Mouse (Mus musculus): ENCODE measurements around the gene Fam167b. TPM values are rescaled to one million over a fixed set of nuclear protein-coding genes. Genes with fewer than 3 reads are reported as not detected.
A peak's percentile ranks its signal among the peaks of the same experiment; 100 is the strongest.
"Not testable (repeated sequence)": the region's sequence is repeated elsewhere in the genome, so short reads cannot be mapped to it uniquely, and the experiment has no call there.

The Fam167b gene
- total RNA-seq, 2 experiments from 2014 or later: not detected

GRCm38 (mm10) chr4:129570028-129570427 lies 8.3 kb downstream of the Fam167b start:
- intact Hi-C loops (cut with DNase I): no loop called here
- DNase-seq (ENCODE audit: low spot score in 2 of 2): no peak

DNA sequence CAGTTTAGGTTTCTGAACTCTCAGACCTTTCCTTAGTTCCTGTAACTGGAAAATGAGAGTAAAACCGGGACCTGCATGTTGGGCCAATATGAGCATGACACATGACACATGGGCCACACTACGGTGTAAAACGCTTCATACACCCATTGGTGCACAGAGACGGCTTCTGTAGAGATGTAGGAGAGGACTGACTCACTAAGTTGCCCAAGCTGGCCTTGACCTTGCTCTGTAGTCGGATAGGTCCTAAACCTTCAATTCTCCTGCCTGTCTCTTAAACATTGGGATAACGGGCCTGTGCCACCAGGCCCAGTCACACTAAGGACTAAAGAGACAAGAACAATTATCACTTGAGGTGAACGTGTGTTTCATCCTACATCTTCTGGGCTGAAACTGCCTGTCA lies 10.0 kb downstream of the Fam167b start:
- intact Hi-C loops (cut with DNase I): no loop called here
- DNase-seq (ENCODE audit: low spot score in 2 of 2): no peak

DNA sequence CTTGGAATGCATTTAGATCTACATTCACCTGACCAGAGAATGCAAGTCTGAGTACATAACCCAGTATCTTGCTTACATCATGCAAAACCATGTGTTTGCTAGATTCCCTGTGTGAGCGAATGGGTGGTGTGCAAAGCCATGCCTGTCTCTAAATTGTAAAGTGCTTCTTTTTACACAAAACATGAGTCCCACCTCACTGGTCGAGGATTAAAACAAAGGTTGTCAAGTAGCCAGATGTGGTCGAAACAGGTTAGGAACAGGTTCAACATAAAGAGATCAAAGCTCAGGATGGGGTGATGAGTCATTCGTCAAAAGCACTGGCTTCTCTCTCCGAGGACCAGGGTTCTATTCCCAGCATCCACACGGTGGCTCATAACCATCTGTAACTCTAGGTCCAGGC lies 13.2 kb downstream of the Fam167b start:
- no peak for DNase-seq (ENCODE audit: low spot score in 2 of 2)
- intact Hi-C loops (cut with DNase I): no loop called here

- intact Hi-C loops (cut with DNase I): no loop called here
- DNase-seq (ENCODE audit: low spot score in 2 of 2): no peak
These were observed 14.6 kb downstream of the Fam167b start for GRCm38 (mm10) chr4:129563718-129564117.

DNA sequence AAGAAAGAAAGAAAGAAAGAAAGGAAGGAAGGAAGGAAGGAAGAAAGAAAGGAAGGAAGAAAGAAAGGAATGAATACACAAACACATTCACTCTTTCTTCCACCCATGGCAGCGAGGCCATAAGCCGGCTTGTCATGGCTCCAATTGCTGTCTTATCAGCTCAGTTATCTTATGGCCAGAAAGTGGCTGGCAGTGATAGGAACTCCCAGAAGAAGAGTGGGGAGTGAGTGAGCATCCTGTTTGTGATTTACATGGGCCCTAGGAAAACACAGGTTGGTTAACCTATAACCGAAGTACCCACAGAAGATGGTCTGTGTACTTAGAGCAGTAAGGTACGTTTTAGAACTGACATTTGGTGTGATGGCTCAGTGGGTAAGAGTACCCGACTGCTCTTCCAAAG lies 17.2 kb downstream of the Fam167b start:
- DNase-seq (ENCODE audit: low spot score in 2 of 2): no peak
- intact Hi-C loops (cut with DNase I): no loop called here

GRCm38 (mm10) chr4:129558321-129558955 lies 19.9 kb downstream of the Fam167b start:
- DNase-seq (ENCODE audit: low spot score in 2 of 2): no peak
- intact Hi-C loops (cut with DNase I): no loop called here

GRCm38 (mm10) chr4:129557256-129557808 lies 21.0 kb downstream of the Fam167b start:
- intact Hi-C loops (cut with DNase I): no loop called here
- DNase-seq (ENCODE audit: low spot score in 2 of 2): no peak

GRCm38 (mm10) chr4:129556532-129557223 lies 21.7 kb downstream of the Fam167b start:
- intact Hi-C loops (cut with DNase I): no loop called here
- peak; percentile 57 to 70 for DNase-seq (ENCODE audit: low spot score in 2 of 2)

GRCm38 (mm10) chr4:129555862-129556531 lies 22.4 kb downstream of the Fam167b start:
- intact Hi-C loops (cut with DNase I): no loop called here
- DNase-seq (ENCODE audit: low spot score in 2 of 2): no peak

GRCm38 (mm10) chr4:129555421-129555861 lies 22.9 kb downstream of the Fam167b start:
- intact Hi-C loops (cut with DNase I): no loop called here
- peak in 1 of 2 experiments; percentile 34 for DNase-seq (ENCODE audit: low spot score in 2 of 2)

DNA sequence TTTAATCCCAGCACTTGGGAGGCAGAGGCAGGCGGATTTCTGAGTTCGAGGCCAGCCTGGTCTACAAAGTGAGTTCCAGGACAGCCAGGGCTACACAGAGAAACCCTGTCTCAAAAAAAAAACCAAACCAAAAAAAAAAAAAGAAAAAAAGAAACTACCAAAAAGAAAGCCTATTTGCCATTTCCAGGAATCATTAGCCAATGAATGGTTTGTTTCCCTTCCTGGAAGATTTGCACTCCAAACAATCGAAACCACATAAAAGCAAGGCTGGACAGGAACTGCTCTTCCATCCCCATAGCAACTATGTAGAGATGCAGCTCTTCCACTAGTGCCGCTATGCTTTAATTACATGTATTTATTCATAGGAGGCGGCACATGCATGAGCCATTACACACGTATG lies 23.8 kb downstream of the Fam167b start:
- intact Hi-C loops (cut with DNase I): loop anchor here (5.0 kb wide), 1 partner anchor 33 kb away; no protein-coding TSS in a partner anchor
- not testable (repeated sequence) for DNase-seq (ENCODE audit: low spot score in 2 of 2)

DNA sequence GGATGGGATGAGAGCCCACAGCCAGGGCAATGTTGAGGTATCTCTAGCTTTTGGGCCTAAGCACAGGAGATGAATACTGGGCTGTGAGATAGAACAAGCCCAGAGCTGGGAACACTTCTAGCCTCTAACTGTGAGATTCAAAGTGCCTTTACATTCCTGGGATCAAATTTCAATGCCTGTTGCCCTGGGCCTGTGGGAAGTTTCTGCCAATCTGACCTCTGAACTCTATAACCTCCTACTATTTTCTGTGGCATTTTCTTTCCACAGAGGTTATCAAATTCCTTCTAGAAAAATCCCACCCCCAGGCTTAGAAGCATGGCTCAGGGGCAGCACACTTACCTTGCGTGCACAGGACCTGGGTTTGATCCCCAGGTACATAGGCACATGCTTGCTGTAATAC lies 28.1 kb downstream of the Fam167b start:
- intact Hi-C loops (cut with DNase I): loop anchor here (5.0 kb wide), 1 partner anchor 37 kb away; no protein-coding TSS in a partner anchor
- no peak for DNase-seq (ENCODE audit: low spot score in 2 of 2)

DNA sequence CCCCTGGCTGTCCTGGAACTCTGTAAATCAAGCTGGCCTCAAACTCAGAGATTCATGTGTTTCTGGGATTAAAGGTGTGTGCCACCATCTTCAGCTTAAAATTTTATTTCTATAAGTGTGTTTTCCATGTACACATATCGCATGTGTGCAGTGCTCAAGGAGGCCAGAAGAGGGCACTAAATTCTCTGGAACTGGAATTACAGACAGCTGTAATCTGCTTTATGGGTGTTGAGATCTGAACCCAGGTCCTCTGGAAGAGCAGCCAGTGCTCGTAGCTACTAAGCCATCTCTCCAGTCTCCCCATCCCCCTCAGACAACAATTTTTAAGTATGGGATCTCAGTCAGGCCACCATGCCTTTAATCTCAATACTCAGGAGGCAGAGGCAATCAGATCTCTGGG lies 29.0 kb downstream of the Fam167b start:
- no peak for DNase-seq (ENCODE audit: low spot score in 2 of 2)
- intact Hi-C loops (cut with DNase I): no loop called here

DNA sequence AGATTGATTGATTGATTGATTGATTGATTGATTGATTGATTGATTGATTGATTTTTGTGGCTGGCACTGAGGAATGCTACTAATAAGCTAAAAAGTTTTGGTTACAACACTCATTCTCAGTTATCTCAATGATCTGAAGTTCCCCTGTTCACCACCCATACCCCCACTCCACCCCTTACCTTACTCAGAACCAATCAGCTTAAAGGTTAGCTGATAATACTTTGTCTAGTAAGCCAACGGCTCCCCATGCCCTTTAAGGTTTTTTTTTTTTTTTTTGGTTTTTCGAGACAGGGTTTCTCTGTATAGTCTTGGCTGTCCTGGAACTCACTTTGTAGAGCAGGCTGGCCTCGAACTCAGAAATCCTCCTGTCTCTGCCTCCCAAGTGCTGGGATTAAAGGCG lies 30.7 kb downstream of the Fam167b start:
- intact Hi-C loops (cut with DNase I); DNase-seq (ENCODE audit: low spot score in 2 of 2): not testable (repeated sequence)

DNA sequence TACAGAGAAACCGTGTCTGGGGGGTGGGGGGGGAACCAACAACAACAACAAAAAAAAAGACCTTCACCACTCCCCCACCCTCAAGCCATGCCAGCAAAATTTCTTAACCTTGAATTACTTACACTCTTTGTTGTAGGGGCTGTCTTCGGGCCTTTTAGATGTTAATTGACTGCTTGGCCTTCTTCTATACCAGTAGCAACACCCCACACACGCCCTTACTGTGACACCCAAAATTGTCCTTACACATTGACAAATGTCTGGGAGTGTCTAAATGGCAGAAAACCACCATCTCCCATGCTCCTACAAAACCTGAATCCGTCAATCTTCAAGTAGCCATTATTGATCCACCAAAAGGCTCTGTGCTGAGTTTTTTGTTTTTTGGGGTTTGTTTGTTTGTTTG lies 34.2 kb downstream of the Fam167b start:
- no peak for DNase-seq (ENCODE audit: low spot score in 2 of 2)
- intact Hi-C loops (cut with DNase I): no loop called here

DNA sequence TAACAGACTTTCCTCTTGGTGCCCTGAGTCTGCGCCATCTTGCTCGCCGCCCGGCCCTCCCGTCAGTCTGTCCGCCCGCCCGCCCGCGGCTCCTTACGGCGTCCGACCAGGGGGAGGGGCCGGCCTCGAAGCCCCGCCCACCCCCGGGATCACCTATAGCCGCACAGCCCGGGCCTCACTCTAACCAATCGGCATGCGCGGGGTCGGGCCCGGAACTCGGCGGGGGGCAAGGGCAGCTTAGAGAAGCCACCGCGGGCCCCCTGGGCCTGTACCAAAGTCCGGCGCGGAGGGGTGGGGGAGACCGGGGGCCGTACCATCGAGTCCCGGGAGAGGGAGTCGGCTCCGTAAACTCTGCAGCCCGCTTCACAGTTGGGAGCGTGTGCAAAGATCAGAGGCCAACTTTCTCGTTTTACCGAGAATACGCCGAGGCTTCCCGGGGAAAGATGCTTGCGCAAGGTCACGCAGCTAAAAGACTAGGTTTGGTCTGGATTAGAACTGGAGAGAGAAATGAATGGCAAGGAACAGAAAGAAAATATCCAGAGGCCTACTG lies 35.7 kb downstream of the Fam167b start, which contains the start of gene Hdac1:
TSS of gene Hdac1 (minus strand) at position 122 of the 550 bp plus-strand sequence.
- intact Hi-C loops (cut with DNase I): no loop called here
- DNase-seq (ENCODE audit: low spot score in 2 of 2): peak; percentile 94 to 96

DNA sequence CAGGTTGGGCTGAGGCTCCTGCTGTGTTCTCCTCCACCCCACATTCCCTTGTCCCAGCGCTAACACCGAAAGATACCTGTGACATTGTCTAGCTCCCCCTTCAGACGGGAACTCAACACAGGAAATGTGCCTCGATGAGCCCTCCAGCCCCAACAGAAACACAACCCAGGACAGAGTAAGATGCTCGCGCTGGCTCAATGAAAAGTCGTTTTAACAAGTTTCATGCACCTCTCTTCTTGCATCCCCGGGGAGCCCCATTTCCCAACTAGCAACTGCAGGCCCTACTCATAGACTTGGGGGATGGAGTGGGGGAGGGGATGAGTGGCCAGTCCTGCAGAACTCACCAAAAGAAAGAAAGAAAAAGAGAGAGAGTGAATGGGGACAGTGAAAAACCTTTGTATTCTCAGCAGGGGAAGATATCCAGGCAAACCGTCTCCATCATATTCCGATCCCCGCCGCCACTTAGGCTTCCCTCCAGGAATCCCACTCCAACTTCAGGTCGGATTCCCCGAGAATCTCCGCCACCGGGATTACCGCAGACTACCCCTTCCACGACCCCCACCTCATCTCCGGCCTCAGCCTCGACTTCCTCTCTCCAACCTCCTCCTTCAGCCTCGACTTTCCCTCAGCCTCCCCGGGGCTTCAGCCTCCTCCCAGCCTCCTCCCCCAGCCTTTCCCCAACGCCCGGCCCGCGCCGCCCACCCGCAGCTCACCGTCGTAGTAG lies 36.3 kb downstream of the Fam167b start:
- DNase-seq (ENCODE audit: low spot score in 2 of 2): no peak
- intact Hi-C loops (cut with DNase I): no loop called here

DNA sequence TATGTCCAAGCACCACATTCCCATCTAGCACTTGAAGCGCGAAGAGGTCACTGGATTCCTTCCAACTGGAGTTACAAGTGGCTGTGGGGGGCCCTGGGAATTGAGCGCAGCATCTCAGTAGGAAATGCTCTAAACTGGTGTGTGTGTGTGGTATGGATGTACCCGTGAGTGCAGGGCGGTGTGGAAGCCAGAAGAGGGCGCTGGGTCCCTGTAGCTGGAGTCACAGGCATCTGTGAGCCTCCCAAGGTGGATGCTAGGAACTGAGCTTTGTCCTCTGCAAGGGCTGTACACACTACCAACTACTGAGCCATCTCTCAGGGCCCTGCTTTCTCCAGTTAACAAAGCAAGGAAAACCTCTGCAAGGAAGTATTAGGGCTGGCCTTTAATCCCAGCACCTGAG lies 38.3 kb downstream of the Fam167b start:
- no peak for DNase-seq (ENCODE audit: low spot score in 2 of 2)
- intact Hi-C loops (cut with DNase I): no loop called here

GRCm38 (mm10) chr4:129528901-129529300 lies 49.4 kb downstream of the Fam167b start:
- DNase-seq (ENCODE audit: low spot score in 2 of 2); intact Hi-C loops (cut with DNase I): not testable (repeated sequence)

Measured in left cerebral cortex, postnatal 36 days (tissue).